Mouse (Mus musculus): ENCODE measurements around the gene Gpx4.
A peak's percentile ranks its signal among the peaks of the same experiment; 100 is the strongest.

Gene Gpx4

GRCm38 (mm10) chr10:80072623-80073489, 25.9 kb downstream of the Gpx4 start:
- no peak for DNase-seq (ENCODE audit: low spot score in 2 of 2)

GRCm38 (mm10) chr10:80074813-80075601, 28.0 kb downstream of the Gpx4 start:
- peak; percentile 93 for DNase-seq (ENCODE audit: low spot score in 2 of 2)

GRCm38 (mm10) chr10:80075924-80076323, 29.0 kb downstream of the Gpx4 start:
- no peak for DNase-seq (ENCODE audit: low spot score in 2 of 2)

- no peak for DNase-seq (ENCODE audit: low spot score in 2 of 2)
Observed at GRCm38 (mm10) chr10:80076386-80076785, 29.4 kb downstream of the Gpx4 start.

DNA sequence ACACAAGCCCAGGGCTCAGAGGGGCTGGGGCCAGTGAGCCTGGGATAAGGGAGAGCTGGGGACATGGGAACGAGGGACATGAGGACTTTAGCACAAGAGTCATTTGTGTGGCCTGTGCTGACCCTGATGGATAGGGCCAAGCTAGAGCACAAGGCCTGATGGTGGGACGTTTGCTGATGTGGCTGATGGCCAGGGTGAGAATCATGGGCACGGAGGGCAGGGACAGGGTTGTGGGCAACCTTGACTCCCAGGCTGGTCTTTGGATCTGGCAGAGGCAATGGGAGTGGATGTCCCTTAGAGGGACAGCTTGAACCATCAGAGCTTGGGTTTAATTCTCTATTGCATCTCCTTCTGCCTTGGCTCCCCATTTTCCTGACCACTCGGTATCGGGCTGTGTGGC, 30.3 kb downstream of the Gpx4 start:
- no peak for DNase-seq (ENCODE audit: low spot score in 2 of 2)

GRCm38 (mm10) chr10:80078366-80078765, 31.4 kb downstream of the Gpx4 start:
- no peak for DNase-seq (ENCODE audit: low spot score in 2 of 2)

DNA sequence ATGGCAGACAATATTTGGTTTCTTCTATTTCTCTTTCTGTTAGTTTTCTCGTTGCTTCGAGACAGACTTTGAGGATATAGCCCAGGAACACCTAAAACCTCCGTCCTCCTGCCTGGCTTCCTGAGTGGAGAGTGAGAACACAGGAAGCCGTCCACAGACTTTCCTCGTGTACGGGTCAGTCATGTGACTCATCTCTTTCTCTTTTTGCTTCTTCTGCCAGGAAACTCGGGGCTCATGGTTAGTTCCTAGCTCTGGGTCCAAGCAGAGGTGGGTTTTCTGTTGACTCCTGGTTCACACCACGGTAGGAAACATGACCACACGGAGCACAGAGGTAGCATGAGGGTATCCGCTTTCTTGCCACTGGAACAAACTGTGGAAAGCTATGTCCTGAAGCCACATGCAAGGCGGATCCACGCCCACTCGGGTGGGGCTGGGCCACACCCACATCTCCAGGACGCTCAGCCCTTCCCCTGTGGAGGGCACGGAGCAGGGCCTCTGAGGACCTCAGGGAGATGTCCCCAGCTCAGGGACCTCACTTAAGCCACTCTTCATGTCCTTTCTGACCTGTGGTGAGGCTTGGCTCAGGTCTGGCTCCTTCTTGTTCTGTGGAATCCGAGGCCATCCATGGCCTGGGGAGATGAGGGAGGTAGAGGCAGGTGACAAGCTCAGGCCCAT, 33.6 kb downstream of the Gpx4 start:
- peak; percentile 55 to 70 for DNase-seq (ENCODE audit: low spot score in 2 of 2)

DNA sequence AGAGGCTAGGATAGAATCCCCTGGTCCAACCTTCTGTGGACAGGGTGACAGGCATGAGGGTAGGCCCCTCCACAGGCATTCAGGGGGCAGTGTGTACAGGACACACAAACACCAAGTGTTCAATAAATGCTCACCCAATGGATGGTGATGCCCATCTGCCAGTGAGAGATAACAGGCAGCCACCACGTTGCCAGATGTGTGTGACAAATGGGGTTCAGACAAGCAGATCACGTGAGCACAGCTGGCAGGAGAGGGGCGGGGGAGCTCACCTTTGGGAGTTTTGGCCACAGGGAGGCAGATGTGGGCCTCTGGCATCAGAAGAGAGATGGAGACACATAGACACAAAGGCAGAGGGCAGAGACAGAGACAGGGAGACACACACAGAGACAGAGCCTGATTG, 34.1 kb downstream of the Gpx4 start:
- peak; percentile 62 to 78 for DNase-seq (ENCODE audit: low spot score in 2 of 2)

GRCm38 (mm10) chr10:80084817-80085487, 38.0 kb downstream of the Gpx4 start:
- no peak for DNase-seq (ENCODE audit: low spot score in 2 of 2)

GRCm38 (mm10) chr10:80086847-80087246, 39.9 kb downstream of the Gpx4 start:
- DNase-seq (ENCODE audit: low spot score in 2 of 2): no peak

GRCm38 (mm10) chr10:80087483-80087882, 40.5 kb downstream of the Gpx4 start:
- DNase-seq (ENCODE audit: low spot score in 2 of 2): no peak

DNA sequence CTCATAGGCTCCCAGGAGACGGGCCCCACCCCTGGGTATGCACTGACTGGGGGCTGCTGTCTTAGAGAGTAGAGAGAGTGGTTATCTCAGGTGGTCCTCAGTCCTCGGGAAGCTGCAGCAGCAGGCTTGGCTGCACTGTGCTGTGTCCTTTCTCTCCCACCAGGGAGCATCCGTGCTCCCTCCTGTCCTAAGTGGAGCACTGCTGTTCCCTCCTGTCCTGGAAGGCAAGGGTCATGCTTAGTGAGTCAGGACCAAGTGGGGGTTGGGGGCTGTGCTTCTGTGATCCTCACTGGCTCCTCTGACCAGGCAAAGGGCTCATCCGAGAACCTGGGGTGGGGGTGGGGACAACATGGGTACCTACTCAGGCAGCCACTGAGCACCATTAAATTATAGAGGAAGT, 42.2 kb downstream of the Gpx4 start:
- no peak for DNase-seq (ENCODE audit: low spot score in 2 of 2)

DNA sequence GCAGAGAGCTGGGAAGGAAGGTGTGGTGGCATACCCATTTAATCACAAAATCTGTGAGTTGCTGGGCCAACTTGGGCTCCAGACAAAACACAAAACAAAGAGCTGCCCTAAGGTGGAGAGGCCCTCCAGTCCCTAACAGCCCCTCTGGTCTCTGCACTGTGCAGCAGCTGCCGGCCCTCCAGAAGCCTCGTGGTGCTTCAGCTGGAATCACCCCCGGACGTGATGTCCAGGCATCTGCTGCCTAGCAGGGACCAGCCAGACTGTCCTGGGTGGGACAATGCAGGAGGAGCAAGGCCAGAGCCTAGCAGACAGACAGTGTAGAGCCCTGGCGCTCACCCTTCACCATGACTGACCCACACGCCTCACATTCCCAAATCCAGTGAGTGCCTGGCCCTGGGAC, 44.6 kb downstream of the Gpx4 start:
- no peak for DNase-seq (ENCODE audit: low spot score in 2 of 2)

DNA sequence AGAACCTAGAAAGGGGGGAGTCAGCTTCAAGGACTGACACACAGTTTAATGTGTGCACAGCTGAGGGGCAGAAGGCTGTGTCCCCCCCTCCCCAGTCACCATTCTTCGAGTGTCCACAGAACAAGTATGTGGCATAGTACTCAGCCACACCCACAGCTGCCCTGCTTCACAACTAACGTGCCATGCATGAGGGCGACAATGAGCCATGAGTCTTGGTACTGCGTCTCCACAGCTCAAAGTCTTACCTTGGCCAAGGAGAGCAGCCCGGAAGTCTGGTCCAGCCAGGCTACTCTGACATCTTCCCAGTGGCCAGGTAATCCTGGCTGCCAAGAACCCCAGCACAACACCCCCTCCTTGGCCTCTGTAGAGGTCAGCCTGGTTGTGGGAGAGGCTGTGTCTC, 45.7 kb downstream of the Gpx4 start:
- DNase-seq (ENCODE audit: low spot score in 2 of 2): no peak

DNA sequence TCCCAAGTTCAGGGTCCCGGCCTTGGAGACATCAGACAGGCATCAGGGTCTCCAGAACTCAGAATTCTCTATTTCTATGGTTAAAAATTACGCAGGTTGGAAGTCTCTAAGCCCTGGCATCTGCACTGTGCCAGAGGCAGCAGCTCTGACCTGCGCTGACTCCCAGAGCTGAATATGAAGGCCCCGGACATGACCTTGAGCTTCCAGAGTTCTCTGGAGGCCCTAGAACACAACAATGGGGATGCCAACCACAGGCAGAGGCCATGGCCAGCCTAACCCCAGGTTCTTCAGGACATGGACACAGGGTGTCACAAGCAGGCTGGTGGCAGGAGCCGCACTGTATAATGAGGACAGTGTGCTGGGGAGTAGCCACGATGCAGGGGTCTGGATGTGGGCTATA, 47.1 kb downstream of the Gpx4 start:
- no peak for DNase-seq (ENCODE audit: low spot score in 2 of 2)

- DNase-seq (ENCODE audit: low spot score in 2 of 2): no peak
Observed at GRCm38 (mm10) chr10:80094684-80095083, 47.7 kb downstream of the Gpx4 start.

DNA sequence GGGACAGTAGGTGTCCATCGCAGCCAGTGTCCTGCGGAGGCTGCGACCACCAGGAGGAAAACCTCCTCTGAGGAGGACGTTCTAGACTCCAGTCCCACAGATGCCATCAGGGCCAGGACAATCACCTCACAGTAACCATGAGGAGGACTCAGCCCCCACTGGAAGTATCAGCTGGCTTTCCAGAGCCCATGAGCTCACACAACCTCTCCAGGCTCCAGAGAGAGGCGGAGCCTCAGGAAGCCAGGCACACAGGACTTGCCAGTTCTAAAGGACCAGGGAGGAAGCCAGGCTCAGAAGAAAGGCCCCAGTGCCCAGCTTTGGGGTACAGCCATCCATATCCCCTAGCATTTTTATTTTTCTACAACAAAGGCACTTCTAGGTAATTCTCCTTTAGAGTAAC, 48.6 kb downstream of the Gpx4 start:
- no peak for DNase-seq (ENCODE audit: low spot score in 2 of 2)

GRCm38 (mm10) chr10:80097275-80097674, 50.3 kb downstream of the Gpx4 start:
- no peak for DNase-seq (ENCODE audit: low spot score in 2 of 2)

DNA sequence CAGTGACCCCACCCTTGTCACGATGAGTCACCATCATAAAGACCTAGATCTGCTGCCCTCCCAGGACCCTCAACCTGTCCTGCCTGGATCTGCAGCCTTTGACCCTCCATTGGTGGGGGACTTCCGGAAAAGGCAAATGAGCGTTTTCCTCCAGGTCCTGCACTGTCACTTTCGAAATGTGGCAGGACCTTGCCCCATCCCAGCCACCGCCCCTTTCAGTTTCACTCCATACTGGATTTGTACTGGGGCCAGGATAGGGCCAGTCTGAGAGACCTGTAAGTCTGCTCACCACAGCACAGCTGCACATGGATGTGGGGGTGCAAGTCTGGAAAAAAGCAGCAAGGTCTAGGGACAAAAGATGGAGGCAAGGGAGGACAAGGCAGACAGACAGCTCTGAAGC, 51.7 kb downstream of the Gpx4 start:
- DNase-seq (ENCODE audit: low spot score in 2 of 2): no peak

GRCm38 (mm10) chr10:80100982-80101381, 54.0 kb downstream of the Gpx4 start:
- DNase-seq (ENCODE audit: low spot score in 2 of 2): no peak

DNA sequence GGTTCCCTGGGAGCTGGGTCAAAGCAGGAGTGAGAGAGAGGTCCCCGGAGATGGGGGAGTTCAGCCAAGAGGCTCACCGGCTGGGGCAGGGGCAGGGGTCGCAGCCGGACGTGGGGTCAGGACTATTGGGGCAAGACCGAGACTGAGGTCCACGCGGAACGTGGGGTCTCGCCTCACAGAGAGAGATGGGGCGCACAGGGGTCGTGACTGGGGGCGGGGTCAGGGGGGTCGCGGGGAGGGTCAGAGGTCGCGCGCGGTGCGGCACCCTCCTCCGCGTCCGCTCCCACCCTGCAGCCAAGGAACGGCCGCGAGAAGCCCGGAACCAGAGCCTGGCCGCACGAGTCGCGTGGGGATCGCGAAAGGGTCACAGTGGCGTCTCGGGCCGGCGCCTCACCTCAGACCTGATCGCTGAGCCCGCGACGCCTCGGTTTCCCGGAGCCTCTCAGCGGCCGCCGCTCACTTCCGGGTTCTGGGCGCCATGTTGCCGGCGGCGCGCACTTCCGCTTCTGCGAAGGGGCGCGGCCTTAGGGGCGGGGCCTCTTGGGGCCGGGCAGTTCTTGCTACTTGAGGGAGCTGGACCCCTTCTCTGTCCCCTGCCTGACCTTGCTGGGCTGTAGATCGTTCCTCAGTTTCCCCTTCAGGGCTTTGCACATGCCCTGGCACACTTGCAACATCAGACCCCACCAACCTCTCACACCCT, 55.4 kb downstream of the Gpx4 start:
- DNase-seq (ENCODE audit: low spot score in 2 of 2): peak; percentile 89 to 91

Data from spleen, postnatal 36 days (tissue).